Mouse (Mus musculus): ENCODE measurements around the gene Tmsb15l.

- TF ChIP-seq CTCF (IDR thresholded peaks at IDR 0.05; ENCODE audit: extremely low read depth, insufficient read depth, insufficient read length, insufficient replicate concordance) (no peak), POLR2A (IDR thresholded peaks at IDR 0.05; ENCODE audit: low read depth, low read length) (no peak)
Observed at GRCm38 (mm10) chrX:136925863-136926262, 50.8 kb downstream of the Tmsb15l start.

Measured in spleen, adult 2 months (tissue).